Mouse (Mus musculus) left cerebral cortex, adult 8-10 months (tissue): ENCODE data around the gene Mob4. TPM values are rescaled to one million over a fixed set of nuclear protein-coding genes. Genes with fewer than 3 reads are reported as not detected.

Experiments
- DNase-seq, 2 experiments: peaks; one replicate each; pipeline ENCODE4 v3.0.0; 2022; ENCODE audit warnings: low spot score in 2 of 2
- total RNA-seq, 4 experiments: library from RNA; stranded (reverse); gene quantifications; 2 replicates each; pipeline ENCODE4 v1.2.4; 2022

The Mob4 gene
- total RNA-seq, 4 experiments from 2014 or later, result 48.5 to 59.6 (median 49.8) TPM

DNA sequence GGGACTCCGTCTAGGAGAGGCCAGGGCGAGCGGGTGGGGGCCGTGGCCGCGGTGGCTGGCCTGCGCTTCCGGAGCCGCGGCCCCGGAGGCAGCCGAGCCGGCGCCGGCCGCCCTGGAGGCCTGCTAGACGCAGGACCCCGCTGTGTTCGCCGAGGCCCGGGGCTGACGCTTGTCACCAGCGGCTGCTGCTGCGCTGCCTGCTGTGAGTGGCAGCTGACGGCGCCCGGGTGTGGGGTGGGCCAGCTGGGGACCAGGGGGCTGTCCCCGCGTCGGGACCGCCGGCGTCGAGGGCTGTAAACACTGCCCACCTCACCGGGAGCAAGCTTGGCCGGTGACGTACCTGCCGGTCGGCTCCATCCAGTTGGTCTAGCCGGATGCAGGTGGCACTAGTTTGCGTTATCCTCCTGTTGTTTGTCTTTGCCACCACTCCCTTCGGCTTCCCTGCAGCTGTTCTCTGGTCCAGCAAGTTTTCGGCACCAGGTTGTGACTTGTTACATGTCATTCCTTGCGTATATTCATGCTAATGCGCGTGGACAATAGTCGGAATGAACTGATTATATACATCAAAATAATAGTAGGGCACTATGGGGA lies 488 bp downstream of the Mob4 start:
- DNase-seq, result peak in 1 of 2 experiments; percentile 39

DNA sequence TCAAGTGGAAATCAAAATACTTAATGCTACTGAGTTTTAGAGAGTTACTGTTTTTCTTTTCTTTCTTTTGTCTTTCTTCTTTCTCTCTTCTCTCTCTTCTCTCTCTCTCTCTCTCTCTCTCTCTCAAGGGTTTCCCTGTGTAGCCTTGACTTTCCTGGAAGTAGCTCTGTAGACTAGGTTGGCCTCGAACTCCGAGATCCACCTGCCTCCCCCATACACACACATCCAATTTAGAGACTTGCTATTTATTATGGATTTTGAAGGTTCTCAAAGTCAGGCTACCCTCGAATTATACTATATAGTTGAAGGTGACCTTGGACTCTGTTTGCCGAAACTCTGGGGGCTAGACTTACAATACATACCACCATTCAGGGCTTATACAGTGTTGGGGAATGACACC lies 1.3 kb downstream of the Mob4 start:
- no peak for DNase-seq

DNA sequence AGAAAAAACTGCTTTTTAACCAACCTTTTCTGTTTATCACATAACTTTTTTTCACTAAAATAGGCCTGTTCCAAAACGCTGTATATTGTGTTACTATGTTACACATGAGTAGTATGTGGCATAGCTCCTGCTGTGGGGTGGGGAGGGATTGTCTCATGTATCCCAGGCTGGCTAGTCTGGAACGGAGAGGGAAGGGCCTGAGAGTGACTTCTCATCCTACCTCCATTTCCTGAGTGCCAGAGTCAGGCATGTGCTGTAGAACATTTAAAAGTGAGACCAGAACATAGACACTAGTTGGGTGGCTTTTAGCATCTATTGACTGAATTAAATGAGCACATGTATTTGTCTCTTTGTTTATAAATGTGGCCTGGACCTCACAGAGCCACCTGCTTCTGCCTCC lies 2.1 kb downstream of the Mob4 start:
- no peak for DNase-seq

DNA sequence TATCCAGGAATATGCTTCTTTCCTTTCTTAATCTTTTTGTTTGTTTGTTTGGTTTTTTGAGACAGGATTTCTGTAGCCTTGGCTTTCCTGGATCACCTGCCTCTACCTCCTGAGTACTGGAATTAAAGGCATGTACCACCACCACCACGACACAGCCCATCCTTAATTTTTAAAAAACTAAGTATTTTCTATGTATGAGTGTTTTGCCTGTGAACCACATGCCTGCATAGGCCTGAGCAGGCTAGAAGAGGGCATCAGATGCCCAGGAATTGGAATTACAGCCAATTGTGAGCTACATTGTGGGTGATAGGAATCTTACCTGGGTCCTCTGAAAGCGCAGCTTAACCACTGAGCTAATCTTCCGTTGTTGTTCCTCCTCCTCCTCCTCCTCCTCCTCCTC lies 3.3 kb downstream of the Mob4 start:
- DNase-seq, result no peak

DNA sequence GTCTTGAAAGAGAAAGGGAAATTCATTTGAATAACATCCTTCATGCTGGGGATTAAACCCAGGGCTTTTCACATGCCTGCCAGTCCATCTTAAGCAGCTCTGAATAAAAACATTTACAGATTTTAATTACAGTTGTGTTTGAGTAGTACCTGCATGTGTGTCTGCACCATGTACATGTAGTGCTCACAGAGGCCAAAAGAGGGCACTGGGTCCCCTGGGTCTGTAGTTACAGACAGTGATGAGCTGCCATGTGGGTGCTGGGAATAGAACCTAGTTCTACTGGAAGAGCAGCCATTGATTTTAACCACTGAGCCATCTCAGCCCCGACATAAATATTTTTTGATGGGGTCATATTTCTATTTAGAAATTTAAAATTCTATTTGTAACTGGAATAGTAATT lies 4.8 kb downstream of the Mob4 start:
- no peak for DNase-seq

DNA sequence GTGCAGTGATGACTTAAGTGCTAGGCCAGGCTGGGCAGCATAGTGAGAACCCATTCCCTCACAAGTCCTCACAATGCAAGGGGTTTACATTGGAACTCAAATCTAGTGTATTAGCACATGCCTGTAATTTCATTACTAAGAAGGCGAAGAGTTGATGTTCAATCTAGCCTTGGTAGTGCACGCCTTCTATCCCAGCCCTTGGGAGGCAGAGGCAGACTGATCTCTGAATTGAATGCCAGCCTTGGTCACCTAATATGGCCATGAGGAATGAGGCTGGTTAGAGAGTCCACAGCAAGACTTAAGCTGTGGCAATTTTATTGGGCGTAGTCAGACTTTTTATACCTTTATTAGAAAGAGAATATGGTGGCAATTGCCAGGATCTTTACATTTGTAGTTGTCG lies 13.3 kb downstream of the Mob4 start:
- DNase-seq, result no peak

DNA sequence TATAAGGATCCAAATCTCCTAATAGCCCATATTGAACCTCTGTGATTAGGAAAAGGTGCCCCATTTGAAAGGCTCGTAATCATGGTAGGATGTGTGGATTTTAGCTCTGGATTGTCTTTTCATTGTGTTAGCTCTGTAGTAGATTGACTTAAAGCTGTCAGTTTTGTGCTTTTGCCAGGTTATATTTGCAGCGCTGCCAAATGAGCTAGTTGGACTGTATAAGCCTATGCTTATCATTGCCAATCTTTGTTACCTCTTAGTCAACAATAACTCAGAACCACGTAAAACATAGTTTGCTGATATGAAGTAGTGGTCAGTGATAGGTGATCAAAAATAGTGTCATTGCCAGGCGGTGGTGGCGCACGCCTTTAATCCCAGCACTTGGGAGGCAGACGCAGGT lies 14.5 kb downstream of the Mob4 start:
- DNase-seq, result no peak

DNA sequence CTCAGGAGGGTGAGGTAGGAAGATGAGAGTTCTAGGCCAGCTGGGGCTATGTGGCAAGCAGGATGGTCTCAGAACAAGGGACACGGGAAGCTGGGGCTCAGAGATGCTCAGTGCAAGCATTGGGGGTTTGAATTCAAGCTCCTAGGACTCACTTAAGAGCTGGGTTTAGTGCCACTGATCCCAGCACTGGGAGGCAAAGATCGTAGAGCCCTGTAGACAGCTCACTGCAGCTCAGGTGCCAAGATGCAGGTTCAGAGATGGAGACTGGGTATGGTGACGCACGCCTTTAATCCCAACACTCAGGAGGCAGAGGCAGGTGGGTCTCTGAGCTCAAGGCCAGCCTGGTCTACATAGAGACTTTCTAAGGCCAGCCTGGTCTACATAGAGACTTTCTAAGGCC lies 26.3 kb downstream of the Mob4 start:
- DNase-seq, result no peak

DNA sequence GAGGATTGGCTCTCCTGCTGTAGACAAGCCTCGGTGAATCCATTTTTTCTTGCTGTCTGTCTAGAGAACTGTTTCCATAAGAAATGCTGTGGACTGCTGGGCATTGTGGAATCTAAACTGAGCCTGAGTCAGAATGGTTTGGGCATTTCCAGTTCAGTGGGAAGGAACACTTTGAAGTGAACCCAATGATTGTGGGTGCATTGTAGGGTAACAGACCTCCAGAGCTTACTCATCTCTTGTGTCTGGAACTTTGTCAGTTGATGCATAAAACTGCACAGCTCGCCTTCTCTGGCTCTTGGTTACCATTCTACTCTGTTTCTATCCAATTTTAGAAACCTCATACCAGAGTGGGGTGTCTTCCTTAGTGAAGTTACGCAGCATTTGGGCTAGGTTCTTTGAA lies 27.2 kb downstream of the Mob4 start:
- DNase-seq, result peak in 1 of 2 experiments; percentile 36

DNA sequence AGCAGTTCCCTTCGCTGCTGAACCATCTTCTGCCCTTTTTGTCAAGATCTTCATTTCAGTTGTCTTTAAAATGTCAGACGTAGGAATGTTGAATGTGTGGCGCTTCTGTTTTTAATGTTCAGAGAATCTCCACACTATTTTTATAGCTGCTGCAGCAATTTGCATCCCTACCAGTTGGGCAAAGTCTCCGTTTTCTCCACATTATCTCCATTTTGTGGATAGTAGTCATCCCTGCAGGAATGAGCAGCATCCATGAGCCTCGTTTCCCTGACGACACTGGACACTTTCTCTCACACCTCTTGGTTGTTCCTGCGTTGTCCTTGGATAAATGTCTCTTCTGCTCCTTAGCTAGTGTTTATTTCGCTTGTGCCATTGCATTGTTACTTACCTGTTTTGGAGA lies 27.8 kb downstream of the Mob4 start:
- DNase-seq, result no peak

DNA sequence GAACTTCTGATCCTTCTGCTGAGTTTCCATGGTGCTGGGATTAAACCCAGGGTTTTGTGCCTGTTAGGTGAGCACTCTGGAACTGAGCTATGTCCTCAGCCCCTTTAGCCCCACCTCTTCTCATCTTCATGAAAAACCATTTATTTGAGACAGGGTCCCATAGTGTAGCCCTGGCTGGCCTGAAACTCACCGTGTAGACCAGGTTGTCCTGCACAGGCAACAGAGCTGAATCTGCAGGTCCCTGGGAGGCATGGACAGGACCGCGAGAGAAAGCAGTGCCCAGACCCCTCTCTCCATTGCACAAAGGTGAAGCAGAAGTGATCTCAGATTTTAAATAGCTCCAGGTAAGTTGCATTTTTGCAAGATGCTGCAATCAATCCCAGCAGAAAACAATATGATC lies 29.2 kb downstream of the Mob4 start:
- no peak for DNase-seq

DNA sequence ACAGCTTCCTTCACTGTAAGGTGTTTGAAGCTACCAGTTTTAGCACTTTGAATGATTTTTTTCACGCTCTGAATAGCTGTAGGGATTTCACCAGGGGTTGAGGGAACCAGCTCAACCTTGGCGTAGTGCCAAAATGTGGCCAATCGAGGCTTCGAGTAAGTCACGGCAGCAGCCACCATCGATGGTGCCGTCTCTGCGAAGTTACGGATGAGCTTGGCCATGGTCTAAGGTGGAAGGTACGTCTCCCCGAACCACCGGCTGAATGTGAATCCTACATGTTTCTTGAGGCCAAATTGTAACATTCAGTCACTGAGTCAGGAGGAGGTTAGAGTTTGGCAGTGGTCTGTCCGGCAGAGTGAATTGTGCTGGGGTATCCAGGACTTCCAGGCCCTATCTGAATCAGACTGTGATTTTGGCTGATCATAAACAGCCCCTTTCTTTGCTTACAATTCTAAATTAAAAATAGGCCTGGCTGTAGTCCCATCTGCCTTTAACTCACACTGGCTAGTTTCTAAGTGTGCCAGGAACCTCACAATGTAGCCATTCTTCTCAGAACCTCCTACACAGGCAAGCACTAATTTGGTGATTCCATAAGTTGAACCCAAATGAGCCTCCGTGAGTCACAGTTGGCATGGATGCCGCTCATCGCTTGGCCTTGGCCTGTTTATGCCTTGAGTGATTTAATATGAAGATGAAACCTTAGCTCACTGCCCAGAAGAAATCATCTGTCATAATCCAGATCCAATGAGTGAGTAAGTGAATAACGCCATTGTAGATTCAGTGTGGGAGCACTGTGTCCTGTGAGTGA lies 30.0 kb downstream of the Mob4 start:
- peak; percentile 38 to 79 for DNase-seq

DNA sequence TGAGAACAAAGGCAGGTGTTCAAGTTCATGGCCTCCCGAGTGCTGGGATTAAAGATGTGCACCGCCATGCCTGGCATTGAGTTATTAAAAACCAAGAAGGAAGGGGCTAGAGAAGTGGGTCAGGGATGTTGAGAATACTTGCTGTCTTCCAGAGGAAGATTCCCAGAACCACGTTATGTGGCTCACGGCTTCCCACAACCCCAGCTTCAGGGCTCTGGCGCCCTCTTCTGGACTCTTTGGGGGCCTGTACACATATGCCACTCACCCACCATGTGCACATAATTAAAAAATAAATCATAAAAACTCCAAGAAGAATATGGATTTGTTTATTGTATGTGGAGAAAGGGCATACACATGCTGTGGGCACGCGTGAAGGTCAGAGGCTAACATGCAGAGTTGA lies 30.9 kb downstream of the Mob4 start:
- no peak for DNase-seq

DNA sequence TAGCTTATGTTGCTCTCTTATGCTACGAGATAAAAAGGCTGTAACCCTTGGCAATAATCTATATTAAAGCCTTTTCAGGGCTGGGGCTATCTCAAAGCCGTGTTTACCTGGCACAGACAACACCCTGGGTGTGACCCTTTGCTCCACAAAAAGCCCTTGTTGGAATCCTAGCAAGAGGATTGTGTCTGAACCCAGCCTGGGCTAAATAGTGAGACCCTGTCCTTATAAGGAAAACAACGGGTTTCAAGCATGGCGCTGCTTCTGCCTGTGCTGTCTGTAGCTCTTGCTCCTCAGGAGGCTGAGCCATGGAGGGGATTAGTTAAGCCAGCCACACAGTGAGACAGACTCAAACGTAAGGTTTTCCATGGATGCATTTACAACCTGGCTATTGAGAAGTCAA lies 31.8 kb downstream of the Mob4 start:
- no peak for DNase-seq

DNA sequence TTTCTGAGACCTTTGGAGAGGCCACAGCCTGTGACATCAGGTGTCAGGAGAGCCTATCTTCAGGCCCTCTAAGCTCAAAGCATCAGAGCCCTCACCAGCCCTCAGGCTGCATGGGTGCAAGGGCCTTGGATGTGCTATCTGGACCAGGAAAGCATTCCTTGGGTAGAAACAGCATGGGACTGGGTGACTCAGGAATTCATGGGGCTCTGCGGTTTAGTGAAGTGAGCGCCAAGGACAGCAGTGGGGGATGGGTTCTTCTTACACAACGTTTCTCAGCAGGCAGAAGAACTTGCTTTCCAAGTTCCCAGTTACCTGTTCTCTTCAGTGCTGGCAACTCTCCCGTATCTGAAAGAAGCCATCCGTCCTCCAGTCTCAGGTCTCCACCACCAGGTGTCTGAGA lies 33.0 kb downstream of the Mob4 start:
- DNase-seq, result no peak

DNA sequence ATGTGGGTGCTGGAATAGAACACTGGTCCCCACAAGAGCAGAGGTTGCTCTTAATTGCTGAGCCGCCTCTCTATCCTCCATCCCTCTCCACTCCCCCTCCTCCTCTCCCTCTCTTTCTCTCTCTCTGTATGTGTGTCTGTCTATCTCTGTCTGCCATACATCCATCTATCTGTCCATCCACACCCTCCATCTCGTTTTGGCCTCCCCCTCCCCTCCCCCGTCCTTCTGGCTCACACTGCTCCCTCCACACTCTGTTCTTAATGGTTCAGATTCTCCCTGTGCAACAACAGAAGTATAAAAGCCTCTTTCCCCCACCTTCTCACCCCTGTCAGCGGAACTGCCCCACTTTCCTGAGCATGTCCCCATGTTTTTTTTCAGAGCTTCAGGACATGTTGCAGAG lies 36.5 kb downstream of the Mob4 start:
- no peak for DNase-seq

DNA sequence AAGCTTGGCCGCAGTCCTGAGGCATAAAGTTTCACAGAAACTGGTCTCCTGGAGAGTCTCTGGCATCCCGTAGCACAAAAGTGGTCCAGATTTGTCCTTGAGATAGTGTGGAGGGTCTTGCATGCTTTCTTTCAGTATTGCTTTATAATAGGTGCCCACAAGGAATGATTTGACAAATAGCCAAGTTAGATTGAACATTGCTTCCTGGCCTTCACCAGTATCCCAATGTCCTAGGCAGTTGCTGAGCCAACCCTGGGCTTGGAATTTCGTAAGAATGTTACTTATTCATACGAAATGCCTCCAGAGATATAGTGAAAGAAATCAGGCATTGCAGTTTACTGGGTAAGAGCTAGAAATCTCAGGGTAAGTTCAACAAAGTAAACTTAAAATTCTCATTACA lies 37.6 kb downstream of the Mob4 start:
- no peak for DNase-seq

DNA sequence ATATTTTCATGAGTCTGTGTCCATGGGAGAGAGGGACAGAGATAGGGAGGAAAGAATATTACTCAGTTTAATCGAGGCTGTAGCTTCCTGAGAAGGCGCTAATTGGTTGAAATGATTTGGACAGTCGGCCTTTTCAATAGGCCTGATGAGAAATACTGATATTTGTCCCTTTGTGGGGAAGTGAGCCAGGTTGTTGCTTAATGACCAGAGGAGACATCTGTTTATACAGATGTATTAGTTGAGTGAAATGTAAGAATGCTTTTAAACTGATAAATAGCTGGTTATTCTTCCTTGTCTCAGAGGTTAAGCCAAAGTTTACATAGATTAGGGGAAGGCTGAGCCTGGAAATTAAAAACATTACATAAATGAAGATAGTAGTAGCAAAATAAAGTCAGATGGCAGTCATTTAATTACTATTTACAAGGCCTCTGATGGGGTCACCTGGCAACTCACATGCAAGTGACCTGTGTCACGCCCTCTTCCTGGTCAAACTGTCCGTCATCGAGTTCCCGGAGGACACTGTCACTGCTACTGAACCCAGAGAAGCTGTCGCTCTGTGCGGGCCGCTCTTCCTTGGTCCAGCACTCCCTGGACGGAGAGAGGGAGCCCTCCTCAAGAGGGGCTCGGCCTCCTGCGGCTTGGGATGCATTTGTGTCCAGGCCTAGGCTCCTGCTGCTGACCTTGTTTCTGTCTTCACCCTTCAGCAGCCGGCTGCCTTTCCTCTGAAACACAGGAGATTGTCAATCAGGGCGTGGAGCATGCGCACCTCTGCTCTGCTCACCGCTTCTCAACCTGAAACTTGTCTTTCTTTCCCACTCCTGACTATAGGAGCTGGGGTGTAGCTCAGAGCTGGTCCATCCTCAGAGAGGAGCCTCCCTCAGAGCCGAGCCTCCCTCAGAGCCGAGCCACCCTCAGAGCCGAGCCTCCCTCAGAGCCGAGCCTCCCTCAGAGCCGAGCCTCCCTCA lies 40.6 kb downstream of the Mob4 start:
- no peak for DNase-seq

DNA sequence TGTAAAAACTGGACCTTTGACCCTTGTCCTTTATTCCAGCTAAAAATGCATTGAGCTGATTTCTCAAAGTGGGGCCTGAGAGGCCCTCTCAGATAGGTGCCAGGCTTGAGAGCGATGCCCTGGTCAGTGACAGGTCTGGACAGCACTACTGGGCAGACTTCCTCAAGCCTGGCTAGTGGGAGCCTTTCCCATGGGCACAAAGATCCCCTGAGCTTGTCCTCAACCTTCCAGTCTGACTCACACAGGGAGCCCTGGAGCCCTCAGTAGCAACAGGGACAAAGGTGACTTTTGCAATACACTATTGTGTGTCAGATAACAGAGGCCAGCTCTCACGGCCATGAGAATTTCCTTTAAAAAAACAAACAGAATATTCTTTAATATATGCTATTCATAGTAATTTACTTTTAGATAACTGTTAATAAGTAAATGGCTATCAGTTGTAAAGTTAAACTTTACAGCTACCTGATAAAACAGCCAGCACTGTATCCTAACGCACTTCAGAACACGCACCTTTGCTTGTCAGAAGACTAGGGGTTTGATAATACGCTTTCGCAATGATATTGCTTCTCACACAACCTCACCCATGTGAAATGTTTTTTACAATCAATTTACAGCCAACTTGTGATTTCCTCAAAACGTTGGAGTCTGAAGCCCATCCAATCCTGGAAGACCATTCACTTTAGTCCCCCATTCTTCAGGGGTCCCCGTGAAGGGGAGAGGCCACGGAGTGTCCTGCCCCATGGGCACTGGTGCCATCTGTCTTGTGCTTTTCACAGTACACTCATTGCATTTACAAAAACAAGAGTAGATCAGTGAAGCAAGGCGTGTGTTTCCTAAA lies 42.9 kb downstream of the Mob4 start:
- no peak for DNase-seq

DNA sequence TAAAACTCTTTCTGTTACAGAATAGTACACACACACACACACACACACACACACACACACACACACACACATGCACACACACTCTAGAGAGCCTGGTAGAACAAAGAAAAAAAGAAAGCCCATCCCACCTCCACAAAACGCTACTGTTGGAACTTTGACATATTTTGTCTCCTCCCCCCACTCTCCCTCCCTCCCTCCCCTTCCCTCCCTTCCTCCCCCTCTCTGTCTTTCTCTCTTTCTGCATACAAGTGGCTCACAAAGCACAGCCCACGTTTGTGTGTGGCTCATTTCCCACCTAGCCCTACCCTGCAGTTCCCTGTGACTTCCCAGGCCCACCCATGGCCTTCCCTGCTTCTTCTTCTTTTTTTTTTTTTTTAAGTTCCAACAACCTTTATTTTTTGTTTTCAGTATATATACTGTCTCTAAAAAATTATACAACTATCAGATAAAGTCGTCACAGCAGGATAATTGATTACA lies 43.6 kb downstream of the Mob4 start:
- no peak for DNase-seq

DNA sequence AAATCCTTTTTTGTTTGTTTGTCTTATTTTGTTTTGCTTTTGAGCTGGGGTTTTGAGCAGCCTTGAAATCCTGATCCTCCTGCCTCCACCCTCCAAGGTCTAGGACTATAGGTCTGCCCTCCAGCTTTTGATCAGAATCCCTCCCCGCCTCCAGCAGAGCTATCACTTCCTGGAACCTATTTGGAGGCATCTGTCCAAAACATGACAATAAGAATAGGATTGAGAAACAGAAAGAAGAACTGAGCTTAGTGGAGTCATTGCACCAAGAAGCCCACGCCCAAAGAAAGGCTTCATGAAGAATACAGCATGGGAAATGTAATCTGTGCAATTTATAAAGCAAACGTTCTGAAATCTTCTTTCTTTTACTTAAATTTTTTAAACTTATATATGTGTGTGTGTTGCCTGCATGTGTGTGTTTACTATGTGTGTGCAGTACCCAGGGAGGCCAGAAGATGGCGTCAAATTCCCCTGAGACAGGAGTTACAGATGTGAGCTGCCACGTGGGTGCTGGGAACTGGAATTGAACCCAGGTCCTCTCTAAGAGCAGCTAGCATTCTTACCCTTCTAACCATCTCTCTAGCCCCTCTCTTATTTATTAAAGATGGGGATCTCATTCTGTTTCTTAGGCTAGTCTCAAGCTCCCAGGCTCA lies 49.0 kb downstream of the Mob4 start:
- DNase-seq, result no peak
